Mouse (Mus musculus) c-Kit-positive CD71-negative TER-119-negative erythroid progenitor cells, embryonic 14.5 days (primary cell): ENCODE results near the gene Myl3.

ENCODE experiments used
- DNase-seq: peaks from one replicate; pipeline ENCODE4 v3.0.0-alpha.2; 2013; ENCODE audit warnings: low read depth

Gene Myl3

DNA sequence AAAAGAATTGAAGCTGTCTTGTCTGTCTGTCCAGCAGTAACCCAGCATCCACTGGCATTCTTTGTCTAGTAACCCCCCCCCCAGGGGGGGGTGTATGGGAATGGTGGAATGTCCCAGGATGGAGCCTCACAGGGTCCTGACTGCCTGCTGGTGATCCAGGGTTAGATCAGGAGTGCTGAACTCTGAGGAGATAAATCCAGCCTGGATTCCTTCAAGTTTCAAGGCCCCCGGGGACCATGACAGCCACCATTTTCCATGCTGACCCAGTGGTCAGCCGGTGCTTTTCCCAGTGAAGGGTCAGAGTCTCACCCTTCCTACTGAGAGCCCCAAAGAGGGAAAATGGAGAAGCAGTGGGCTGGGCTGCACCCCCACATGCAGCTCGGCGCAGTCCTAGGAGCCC, 9.8 kb upstream of the Myl3 start:
- no peak for DNase-seq

DNA sequence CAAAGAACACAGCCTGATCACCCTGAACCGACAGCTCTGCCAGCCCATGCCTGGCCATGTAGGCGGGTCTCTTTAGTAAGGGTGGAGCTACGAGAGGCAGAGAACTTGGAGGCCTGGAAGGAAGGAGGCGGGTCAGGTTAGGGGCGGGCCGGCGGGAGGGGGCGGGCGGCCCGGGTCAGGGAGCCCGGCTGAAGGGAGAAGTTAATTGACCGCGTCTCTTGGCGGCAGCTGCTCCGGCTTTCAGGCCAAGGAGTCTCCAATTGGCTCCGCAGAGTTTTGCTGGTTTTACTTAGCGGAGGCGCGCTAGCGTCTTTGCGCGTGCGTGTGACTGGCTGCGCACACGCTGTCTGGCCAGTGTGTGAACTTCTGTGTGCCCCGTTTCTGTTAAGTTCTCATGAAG, 9.0 kb upstream of the Myl3 start:
- peak; percentile 75 for DNase-seq

GRCm38 (mm10) chr9:110733102-110733501, 8.6 kb upstream of the Myl3 start:
- DNase-seq, result no peak

GRCm38 (mm10) chr9:110734154-110734553, 7.5 kb upstream of the Myl3 start:
- DNase-seq, result no peak

DNA sequence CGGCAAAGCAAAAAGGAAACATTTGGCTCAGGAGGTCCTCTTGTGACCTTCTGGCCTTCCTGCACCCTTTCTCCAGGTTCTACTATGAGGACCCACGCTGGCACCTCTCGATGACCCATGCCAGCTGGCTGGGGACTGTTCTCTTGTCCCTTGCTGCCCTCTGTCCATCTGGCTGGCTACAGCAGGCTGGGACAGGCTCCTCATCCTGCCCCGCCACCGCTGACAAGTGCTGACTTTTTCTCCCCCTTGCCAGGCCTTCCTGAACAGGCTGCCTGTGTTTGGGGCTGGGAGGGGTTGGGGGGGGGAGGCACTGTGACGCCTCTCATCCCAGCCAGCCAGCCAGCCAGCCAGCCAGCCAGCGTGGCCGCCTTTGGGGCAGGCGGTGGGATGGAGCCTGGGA, 5.3 kb upstream of the Myl3 start:
- no peak for DNase-seq

GRCm38 (mm10) chr9:110738054-110738453, 3.6 kb upstream of the Myl3 start:
- no peak for DNase-seq

DNA sequence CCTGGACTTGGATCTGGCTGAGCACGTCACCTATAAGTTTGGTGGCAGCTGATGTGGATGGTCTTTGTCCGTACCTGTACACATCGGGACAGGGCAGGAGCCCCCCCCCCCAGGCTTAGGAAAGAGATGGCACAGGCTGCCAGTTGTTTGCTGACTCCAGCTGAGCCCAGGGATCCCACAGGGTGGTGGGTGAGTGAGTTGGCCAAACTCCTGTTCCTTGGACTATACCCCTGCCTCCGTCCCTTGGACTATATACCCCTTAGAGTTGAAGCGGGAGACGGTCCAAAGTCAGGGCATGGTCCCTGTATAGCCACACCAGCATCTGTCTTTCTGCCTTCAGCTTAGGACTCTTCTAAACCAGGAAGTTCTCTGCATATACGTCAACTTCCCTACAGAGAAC, 1.7 kb upstream of the Myl3 start:
- DNase-seq, result no peak

DNA sequence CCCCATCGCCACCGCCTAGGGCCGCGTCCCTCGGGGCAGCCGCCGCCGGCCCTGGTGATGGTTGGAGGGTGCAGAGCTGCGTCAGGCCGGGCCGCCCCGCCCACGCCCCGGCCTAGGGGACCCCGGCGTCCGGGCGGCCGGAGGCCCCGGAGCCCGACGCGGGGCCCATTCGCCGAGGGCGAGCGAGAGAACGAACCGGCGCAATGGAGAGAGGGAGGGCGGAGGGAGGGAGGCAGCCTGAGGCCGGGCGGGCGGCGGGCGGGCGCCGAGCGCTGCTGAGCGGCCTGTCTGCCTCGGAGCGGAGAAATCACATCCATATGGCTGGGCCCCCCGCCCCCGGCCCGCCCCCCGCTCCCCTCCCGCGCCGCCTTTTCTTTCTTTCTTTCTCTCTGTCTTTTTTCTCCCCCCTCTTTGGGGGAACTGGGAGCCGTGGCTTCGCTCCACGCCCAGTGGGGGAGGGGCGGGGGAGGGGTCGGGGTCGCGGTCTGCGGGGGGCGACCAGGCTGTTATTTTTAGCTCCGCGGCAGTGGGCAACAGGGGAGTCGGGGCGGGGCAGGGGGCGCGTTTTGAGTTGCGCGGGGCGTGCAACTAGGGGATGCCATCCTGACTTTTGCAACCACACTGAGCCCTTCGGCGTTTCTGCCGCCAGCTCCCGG, 762 bp downstream of the Myl3 start:
- DNase-seq, result no peak

DNA sequence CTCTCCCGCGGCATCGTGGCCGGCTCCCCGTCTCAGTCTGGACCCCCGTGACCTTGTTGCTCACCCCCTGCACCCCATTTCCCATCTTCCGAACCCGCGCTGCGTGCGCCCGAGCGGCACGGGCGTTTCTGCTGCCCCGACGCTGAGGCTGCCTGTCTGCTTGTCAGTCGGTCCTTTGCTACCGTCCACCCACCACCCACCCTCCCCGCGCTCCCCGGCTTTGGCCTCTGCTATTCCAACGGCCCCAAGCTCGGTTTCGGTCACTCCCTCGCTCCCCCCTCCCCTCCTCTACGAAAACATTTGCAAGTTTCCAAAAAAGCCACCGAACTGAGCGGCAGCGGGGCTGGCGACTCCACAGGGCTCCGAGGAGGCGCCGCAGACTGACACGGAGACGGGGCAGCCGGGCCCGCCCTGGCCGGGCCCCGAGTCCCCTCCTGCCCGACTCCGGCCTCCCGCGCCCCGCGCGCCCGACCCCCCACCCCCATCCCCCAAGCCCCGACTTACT, 1.3 kb downstream of the Myl3 start:
- no peak for DNase-seq

- DNase-seq, result no peak
These were observed 2.0 kb downstream of the Myl3 start for GRCm38 (mm10) chr9:110743456-110744323.

DNA sequence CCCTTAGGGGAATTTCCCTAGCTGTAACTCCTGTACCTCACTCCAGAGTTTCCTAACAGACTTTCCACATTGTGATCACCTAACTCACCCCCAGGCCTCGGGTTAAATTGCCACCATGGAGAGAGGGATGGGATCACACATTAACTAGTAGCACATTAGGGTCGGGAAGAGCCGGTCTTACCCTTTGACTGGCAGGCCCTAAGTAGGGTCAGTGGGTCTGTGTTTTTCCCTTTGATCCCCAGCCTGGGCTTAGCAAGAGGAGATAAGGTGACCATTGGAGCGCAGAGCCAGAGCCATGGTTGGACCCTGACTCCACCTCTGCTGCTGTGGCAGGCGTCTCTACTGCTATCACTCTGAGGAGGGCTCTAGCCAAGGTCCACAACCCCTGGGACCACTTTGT, 4.1 kb downstream of the Myl3 start:
- no peak for DNase-seq

GRCm38 (mm10) chr9:110746238-110746637, 4.6 kb downstream of the Myl3 start:
- no peak for DNase-seq

DNA sequence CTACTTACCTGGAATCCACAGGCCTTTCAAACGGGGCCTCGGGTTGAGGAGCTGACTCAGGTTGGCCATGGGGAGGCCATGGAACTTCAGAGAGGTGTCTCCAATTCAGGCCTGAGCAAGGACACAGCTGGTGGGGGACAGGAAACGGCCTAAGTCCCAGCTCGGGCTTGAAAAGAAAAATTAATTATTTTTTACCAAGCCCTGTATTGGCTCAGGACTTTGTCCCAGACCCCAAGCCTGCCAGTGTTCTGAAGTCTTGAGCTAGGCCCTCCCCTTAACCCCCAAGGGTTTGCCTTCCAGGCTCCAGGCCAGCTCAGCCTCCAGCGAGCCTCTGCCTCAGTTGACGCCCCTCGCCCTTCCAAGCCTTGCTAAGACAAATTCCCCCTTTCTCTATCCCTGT, 5.3 kb downstream of the Myl3 start, which contains the start of gene Pth1r:
Pth1r (minus strand) TSS at position 185 of the 400 bp plus-strand sequence.
- no peak for DNase-seq

DNA sequence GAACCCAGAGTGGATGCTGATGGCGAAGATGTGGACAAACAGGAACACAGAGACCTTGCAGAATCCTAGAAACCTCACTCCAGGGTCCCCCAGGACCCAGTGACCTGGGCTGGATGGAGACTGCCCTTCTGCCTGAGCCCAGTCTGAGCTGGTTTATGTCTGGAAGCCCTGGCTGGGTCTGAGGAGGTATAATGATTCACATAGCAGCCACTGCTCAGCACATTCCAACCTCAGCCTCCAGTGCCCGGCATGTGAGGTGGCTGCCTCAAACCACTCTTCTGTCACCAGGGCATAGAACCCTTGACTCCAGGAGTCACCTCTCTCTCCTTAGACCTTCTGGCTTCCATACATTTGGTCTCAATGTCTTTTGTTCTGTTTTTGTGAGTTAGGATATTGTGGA, 6.8 kb downstream of the Myl3 start:
- no peak for DNase-seq

- no peak for DNase-seq
These were observed 8.9 kb downstream of the Myl3 start for GRCm38 (mm10) chr9:110750404-110751187.

DNA sequence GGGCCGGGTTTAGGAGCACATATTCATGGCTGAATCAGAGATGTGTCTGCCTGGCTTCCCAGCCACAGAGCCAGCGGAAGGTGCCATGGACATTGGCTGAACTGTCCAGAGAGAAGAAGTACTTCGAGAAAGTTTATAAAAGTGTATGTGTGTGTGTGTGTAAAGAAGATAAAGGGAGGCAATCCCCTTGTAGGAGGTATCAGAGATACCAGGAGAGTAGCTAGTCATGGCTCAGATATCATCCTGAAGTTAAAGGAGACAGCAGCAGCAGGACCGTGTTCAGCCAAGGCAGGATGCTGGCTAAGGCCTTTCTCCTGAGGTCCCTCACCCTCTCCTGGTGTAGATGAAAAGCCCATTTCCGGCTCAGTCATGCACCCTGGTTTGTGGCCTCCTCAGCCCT, 9.8 kb downstream of the Myl3 start:
- DNase-seq, result no peak

- DNase-seq, result no peak
These were observed 11.3 kb downstream of the Myl3 start for GRCm38 (mm10) chr9:110752917-110753435.

DNA sequence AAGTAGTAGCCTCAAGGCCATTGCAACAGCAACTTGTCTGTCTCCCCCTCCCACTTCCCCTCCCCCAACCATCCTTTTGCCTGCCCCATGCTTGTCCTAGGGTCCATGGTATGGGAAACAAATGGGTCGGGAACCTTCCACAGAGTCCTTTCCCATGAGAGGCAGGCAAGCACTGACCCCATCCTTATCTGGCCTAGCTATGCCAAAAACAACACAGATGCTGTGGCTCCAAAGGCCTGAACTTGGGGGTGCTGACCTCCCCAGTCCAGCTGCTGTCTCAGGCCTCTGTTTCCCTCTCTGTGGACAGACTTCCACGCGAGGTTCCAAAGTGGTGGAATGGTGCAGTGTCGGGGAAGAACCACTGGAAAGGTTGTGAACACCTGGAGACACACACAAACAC, 12.1 kb downstream of the Myl3 start:
- no peak for DNase-seq

GRCm38 (mm10) chr9:110757816-110758215, 16.2 kb downstream of the Myl3 start:
- no peak for DNase-seq

GRCm38 (mm10) chr9:110758605-110759004, 16.9 kb downstream of the Myl3 start:
- no peak for DNase-seq

- peak; percentile 34 for DNase-seq
These were observed 17.6 kb downstream of the Myl3 start for GRCm38 (mm10) chr9:110759265-110759664.

GRCm38 (mm10) chr9:110760886-110761285, 19.2 kb downstream of the Myl3 start:
- no peak for DNase-seq
